ENCODE assay signal across 8 mouse cellular contexts in the genomic region with DNA sequence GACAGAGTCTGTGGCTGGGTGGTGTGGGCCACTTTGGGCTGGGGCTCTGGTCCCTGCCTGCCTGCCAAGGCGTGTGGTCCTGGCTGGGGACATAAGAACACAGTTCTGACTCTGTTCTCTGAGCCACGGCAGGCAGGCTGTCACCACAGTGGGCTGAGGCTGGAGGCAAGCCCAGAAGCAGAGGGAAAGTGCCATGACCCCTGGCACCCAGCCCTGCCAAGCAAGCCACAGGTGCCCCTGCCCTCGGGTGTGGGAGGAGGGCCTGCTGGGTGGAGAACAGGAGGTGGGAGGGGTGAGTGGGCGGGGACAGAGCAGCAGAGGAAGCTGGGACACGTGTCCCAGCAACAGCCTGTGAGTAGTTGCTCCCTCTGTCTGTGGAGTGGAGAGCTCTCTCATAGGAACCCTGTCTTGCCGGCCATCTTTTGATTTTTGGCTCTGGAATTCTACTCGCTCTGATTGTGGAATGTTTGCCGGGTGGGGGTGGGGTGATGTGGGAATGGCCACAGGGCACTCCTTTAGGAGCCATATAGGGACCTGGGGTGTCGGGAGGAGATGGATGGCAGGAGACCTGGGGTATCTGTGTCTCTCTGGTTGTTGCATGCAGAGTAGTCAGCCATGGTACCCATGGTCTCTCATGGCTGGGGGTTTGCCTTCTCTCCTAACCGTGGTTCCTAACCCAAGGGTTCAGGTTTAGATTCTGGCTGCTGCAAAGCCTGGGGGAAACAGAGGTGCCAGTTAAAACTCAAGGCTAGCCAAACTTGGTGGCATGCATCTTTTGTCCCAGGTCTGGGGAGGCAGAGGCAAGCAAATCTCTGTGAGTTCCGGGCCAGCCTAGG.
A peak's percentile ranks its signal among the peaks of the same experiment; 100 is the strongest.
DNase-seq lines count a peak whose midpoint lies in the region; ATAC-seq and TF ChIP-seq lines count a peak whose summit lies in the region.

No protein-coding gene starts in this region.

- 0 out of 2 replicates have a peak, but pooled peaks have one; percentile 11 for TF ChIP-seq POLR2A in lung, adult 2 months (IDR thresholded peaks at IDR 0.05; ENCODE audit: borderline replicate concordance, extremely low read depth, low read depth, low read length)
- TF ChIP-seq POLR2A in olfactory bulb, adult 2 months (IDR thresholded peaks at IDR 0.05; ENCODE audit: insufficient read depth, low read depth, low read length), result no peak
- no peak for TF ChIP-seq POLR2A in thymus, adult 2 months (IDR thresholded peaks at IDR 0.05; ENCODE audit: control insufficient read depth, extremely low read depth, insufficient read depth, low read length, poor library complexity)

- peaks cover 7 to 26% of the 10 kb centered on the region in 2 experiments; a peak in 3 of 4 replicates for H3K4me1 ChIP-seq in ES-E14 (ENCODE audit: control insufficient read depth in 2 of 2, insufficient read depth in 2 of 2, low read length in 2 of 2, poor library complexity in 1 of 2)
- H3K4me1 ChIP-seq in forebrain, embryonic 16.5 days (replicated peaks; ENCODE audit: control insufficient read depth, insufficient read depth, low read length), result peaks cover 9% of the 10 kb centered on the region
- peaks cover 22% of the 10 kb centered on the region for H3K4me1 ChIP-seq in lung, adult 2 months (ENCODE audit: control insufficient read depth, insufficient read depth, low read length)
- H3K4me1 ChIP-seq in olfactory bulb, adult 2 months (ENCODE audit: control insufficient read depth, insufficient read depth, low read length), result peaks cover 48% of the 10 kb centered on the region
- H3K4me1 ChIP-seq in thymus, adult 2 months (replicated peaks; ENCODE audit: control insufficient read depth, insufficient read depth, low read length), result peaks cover 59% of the 10 kb centered on the region

- peak overlapping the region; percentile 18 to 50 for H3K4me3 ChIP-seq in ES-E14 (ENCODE audit: insufficient read depth in 1 of 2, low read depth in 1 of 2, low read length in 2 of 2, poor library complexity in 1 of 2, severe bottlenecking in 1 of 2)
- H3K4me3 ChIP-seq in forebrain, embryonic 16.5 days (replicated peaks; ENCODE audit: low read length), result no peak overlapping the region
- H3K4me3 ChIP-seq in layer of hippocampus, adult 2 months, result no peak overlapping the region
- H3K4me3 ChIP-seq in lung, adult 2 months (replicated peaks; ENCODE audit: extremely low read depth, low read depth, low read length), result no peak overlapping the region
- H3K4me3 ChIP-seq in olfactory bulb, adult 2 months (ENCODE audit: insufficient read depth, low read depth, low read length), result no peak overlapping the region
- H3K4me3 ChIP-seq in thymus, adult 2 months (ENCODE audit: control insufficient read depth, insufficient read depth, low read length), result no peak overlapping the region

- H3K9ac ChIP-seq in ES-E14 (ENCODE audit: insufficient read depth, low read depth, low read length, poor library complexity, severe bottlenecking), result peak overlapping the region; percentile 82
- no peak overlapping the region for H3K9ac ChIP-seq in forebrain, embryonic 16.5 days (replicated peaks; ENCODE audit: low read depth, low read length)

- WGBS in forebrain, embryonic 16.5 days, result 24% methylated on average over 11 of the region's 11 CpGs
- 15% methylated on average over 11 of the region's 11 CpGs for WGBS in lung, adult 2 months
- 33% methylated on average over 11 of the region's 11 CpGs for WGBS in olfactory bulb, adult 2 months
- 9% methylated on average over 11 of the region's 11 CpGs for WGBS in thymus, adult 2 months

- no peaks in the 10 kb centered on the region for H3K27me3 ChIP-seq in forebrain, embryonic 16.5 days (replicated peaks; ENCODE audit: control insufficient read depth, insufficient read depth, low read length)
- H3K27me3 ChIP-seq in thymus, adult 2 months (ENCODE audit: control insufficient read depth, insufficient read depth, low read length), result no peaks in the 10 kb centered on the region; the same call in 1 of the 2 replicates

- peak; percentile 67 for TF ChIP-seq CTCF in layer of hippocampus, adult 2 months (conservative IDR thresholded peaks at IDR 0.05)
- TF ChIP-seq CTCF in lung, adult 2 months (IDR thresholded peaks at IDR 0.05; ENCODE audit: insufficient read depth, low read length), result no peak
- 0 out of 2 replicates have a peak, but pooled peaks have one; percentile 19 for TF ChIP-seq CTCF in olfactory bulb, adult 2 months (IDR thresholded peaks at IDR 0.05; ENCODE audit: insufficient read depth, low read depth, low read length)
- no peak for TF ChIP-seq CTCF in thymus, adult 2 months (IDR thresholded peaks at IDR 0.05; ENCODE audit: borderline replicate concordance, control insufficient read depth, extremely low read depth, insufficient read depth, low read length, poor library complexity)

- peak; percentile 63 for DNase-seq in ES-E14 (ENCODE audit: low read depth, low spot score)
- peak; percentile 83 for DNase-seq in cerebellum, adult 11-12 months
- peak; percentile 84 to 86 for DNase-seq in heart, postnatal 36 days
- peak; percentile 82 to 84 for DNase-seq in layer of hippocampus, adult 2 months (ENCODE audit: low spot score in 2 of 2)
- peak; percentile 84 for DNase-seq in lung, adult 2 months
- DNase-seq in thymus, adult 2 months, result peak; percentile 92

- in situ Hi-C loops in ES-E14 (cut with MboI; ENCODE audit: low sequenced_read_pairs in 2 of 2, unreplicated experiment in 2 of 2), result no loop called here

- ATAC-seq in forebrain, embryonic 16.5 days, result peak; percentile 81

- no peak overlapping the region for H3K4me2 ChIP-seq in forebrain, embryonic 16.5 days (ENCODE audit: low read length)

- H3K27ac ChIP-seq in ES-E14 (ENCODE audit: insufficient read depth, low read depth, low read length, poor library complexity, severe bottlenecking), result peak overlapping the region; percentile 65
- no peak overlapping the region for H3K27ac ChIP-seq in forebrain, embryonic 16.5 days (ENCODE audit: low read length)
- H3K27ac ChIP-seq in layer of hippocampus, adult 2 months, result peak overlapping the region; percentile 86
- no peak overlapping the region for H3K27ac ChIP-seq in olfactory bulb, adult 2 months (ENCODE audit: insufficient read depth, low read depth, low read length)
- H3K27ac ChIP-seq in thymus, adult 2 months (ENCODE audit: control insufficient read depth, insufficient read depth, low read length), result no peak overlapping the region

- intact Hi-C loops in heart, postnatal 36 days (cut with DNase I), result loop anchor here (5.0 kb wide), 1 partner anchor 87 kb away; no protein-coding TSS in a partner anchor

- H3K9me3 ChIP-seq in ES-E14 (ENCODE audit: control insufficient read depth, insufficient read depth, low read depth, low read length), result no peaks in the 10 kb centered on the region
- no peaks in the 10 kb centered on the region for H3K9me3 ChIP-seq in forebrain, embryonic 16.5 days (ENCODE audit: control insufficient read depth, low read length)

- H3K36me3 ChIP-seq in ES-E14 (ENCODE audit: control insufficient read depth, insufficient read depth, low read length, poor library complexity, severe bottlenecking), result no peaks in the 10 kb centered on the region
- no peaks in the 10 kb centered on the region for H3K36me3 ChIP-seq in forebrain, embryonic 16.5 days (ENCODE audit: control insufficient read depth, insufficient read depth)
- no peaks in the 10 kb centered on the region for H3K36me3 ChIP-seq in thymus, adult 2 months (ENCODE audit: control insufficient read depth, insufficient read depth, low read length)

TF ChIP-seq in ES-E14, 5 proteins besides CTCF, POLR2A, EP300 and RAD21:
- no peak for TF ChIP-seq ZC3H11A (IDR thresholded peaks at IDR 0.05; ENCODE audit: borderline replicate concordance, low read depth, low read length)
- TF ChIP-seq CHD2 (IDR thresholded peaks at IDR 0.05; ENCODE audit: low read depth, low read length), result no peak
- TF ChIP-seq HCFC1 (IDR thresholded peaks at IDR 0.05; ENCODE audit: borderline replicate concordance, insufficient read depth, low read length), result no peak
- no peak for TF ChIP-seq MAFK (IDR thresholded peaks at IDR 0.05; ENCODE audit: insufficient read depth, low read depth, low read length)
- TF ChIP-seq ZNF384 (IDR thresholded peaks at IDR 0.05; ENCODE audit: low read depth, low read length), result no peak

Comparison
In these comparisons a context has a peak if more than half of its experiments do, and no peak if none do; other contexts are left out.
1. H3K27ac ChIP-seq: peak in ES-E14 (single experiment) and layer of hippocampus, adult 2 months (single experiment); none in forebrain, embryonic 16.5 days (single experiment), olfactory bulb, adult 2 months (single experiment) and thymus, adult 2 months (single experiment).
2. H3K4me3 ChIP-seq: peak in ES-E14 (2 of 2); none in forebrain, embryonic 16.5 days (single experiment), layer of hippocampus, adult 2 months (single experiment), lung, adult 2 months (single experiment), olfactory bulb, adult 2 months (single experiment) and thymus, adult 2 months (single experiment).
3. CTCF ChIP-seq: peak in layer of hippocampus, adult 2 months (single experiment) and olfactory bulb, adult 2 months (single experiment); none in lung, adult 2 months (single experiment) and thymus, adult 2 months (single experiment).
4. Peak in every context shown above with its lines, with median percentiles within 50 percentile points of each other: DNase-seq.